Comparison of ENCODE assay signal across 8 mouse cellular contexts in genomic region chr10:82763840-82764631, GRCm38 (mm10). TPM values are rescaled to one million over a fixed set of nuclear protein-coding genes. Genes with fewer than 3 reads are reported as not detected.
A peak's percentile ranks its signal among the peaks of the same experiment; 100 is the strongest.
DNase-seq lines count a peak whose midpoint lies in the region; ATAC-seq lines count a peak whose summit lies in the region.

Nfyb (minus strand) TSS chr10:82764144.

- no peaks in the 10 kb centered on the region for H3K27me3 ChIP-seq in hindbrain, embryonic 11.5 days (ENCODE audit: control insufficient read depth, insufficient read depth, low read length)

- H3K9me3 ChIP-seq in hindbrain, embryonic 11.5 days (ENCODE audit: control insufficient read depth, low read length): no peaks in the 10 kb centered on the region

- H3K4me2 ChIP-seq in hindbrain, embryonic 11.5 days (replicated peaks; ENCODE audit: low read depth, low read length): peak within 1 kb of the TSS; percentile 48

- peak; percentile 97 for ATAC-seq in hindbrain, embryonic 11.5 days (ENCODE audit: low FRiP score)

- H3K4me1 ChIP-seq in hindbrain, embryonic 11.5 days (replicated peaks; ENCODE audit: control insufficient read depth, insufficient read depth, low read length): peaks cover 7% of the 10 kb centered on the region

- DNase-seq in Muller cell, postnatal 12 days (ENCODE audit: inconsistent ontology term): peak; percentile 98
- DNase-seq in cerebellum, adult 9-11 months: peak; percentile 99
- peak; percentile 95 to 98 for DNase-seq in frontal cortex, adult 2 months (ENCODE audit: extremely low spot score in 1 of 2, low spot score in 1 of 2)
- peak; percentile 97 for DNase-seq in hindbrain, embryonic 11.5 days (ENCODE audit: low spot score)
- DNase-seq in layer of hippocampus, postnatal 10 days (ENCODE audit: low spot score in 2 of 2): peak; percentile 97 to 98
- DNase-seq in lung, postnatal 10 days: peak; percentile 97
- peak; percentile 97 for DNase-seq in ovary, postnatal 36 days (ENCODE audit: low spot score)
- peak; percentile 97 for DNase-seq in thymus, postnatal 25 days

- H3K4me3 ChIP-seq in hindbrain, embryonic 11.5 days (ENCODE audit: low read depth, low read length): peak within 1 kb of the TSS; percentile 84

- H3K9ac ChIP-seq in hindbrain, embryonic 11.5 days (ENCODE audit: low read depth, low read length): peak within 1 kb of the TSS; percentile 99

- under 1% methylated on average over 64 of the region's 68 CpGs for WGBS in hindbrain, embryonic 11.5 days

- H3K27ac ChIP-seq in hindbrain, embryonic 11.5 days (ENCODE audit: low read depth, low read length): peak within 1 kb of the TSS; percentile 100

- peaks cover 6% of the 10 kb centered on the region for H3K36me3 ChIP-seq in hindbrain, embryonic 11.5 days (ENCODE audit: control insufficient read depth, insufficient read depth, low read length)

RNA-seq across cellular contexts. Expression of gene Nfyb, which starts in this region (rescaled TPM):
- 49.0 and 61.6 TPM in 2 replicates for polyA plus RNA-seq in frontal cortex, adult 2 months (2012; rRNA removed)
- 60.7 and 68.2 TPM in 2 replicates for polyA plus RNA-seq in hindbrain, embryonic 11.5 days (2014; fragmentation: Nextera tagmentation; extraction: Ambion mirVana)
- 10 to 100 TPM; 64.2 to 68.3 TPM for total RNA-seq in layer of hippocampus, postnatal 10 days (2021)

Comparison
In these comparisons a context has a peak if more than half of its experiments do, and no peak if none do; other contexts are left out.
1. Peak in every context shown above with its lines: DNase-seq, ATAC-seq, H3K4me3 ChIP-seq and H3K27ac ChIP-seq.